Mouse (Mus musculus): Measurements from ENCODE around the gene Eif4e3. TPM values are rescaled to one million over a fixed set of nuclear protein-coding genes. Genes with fewer than 3 reads are reported as not detected.

Gene Eif4e3
- total RNA-seq, 2 experiments from 2014 or later = 14.6 to 14.8 TPM

DNA sequence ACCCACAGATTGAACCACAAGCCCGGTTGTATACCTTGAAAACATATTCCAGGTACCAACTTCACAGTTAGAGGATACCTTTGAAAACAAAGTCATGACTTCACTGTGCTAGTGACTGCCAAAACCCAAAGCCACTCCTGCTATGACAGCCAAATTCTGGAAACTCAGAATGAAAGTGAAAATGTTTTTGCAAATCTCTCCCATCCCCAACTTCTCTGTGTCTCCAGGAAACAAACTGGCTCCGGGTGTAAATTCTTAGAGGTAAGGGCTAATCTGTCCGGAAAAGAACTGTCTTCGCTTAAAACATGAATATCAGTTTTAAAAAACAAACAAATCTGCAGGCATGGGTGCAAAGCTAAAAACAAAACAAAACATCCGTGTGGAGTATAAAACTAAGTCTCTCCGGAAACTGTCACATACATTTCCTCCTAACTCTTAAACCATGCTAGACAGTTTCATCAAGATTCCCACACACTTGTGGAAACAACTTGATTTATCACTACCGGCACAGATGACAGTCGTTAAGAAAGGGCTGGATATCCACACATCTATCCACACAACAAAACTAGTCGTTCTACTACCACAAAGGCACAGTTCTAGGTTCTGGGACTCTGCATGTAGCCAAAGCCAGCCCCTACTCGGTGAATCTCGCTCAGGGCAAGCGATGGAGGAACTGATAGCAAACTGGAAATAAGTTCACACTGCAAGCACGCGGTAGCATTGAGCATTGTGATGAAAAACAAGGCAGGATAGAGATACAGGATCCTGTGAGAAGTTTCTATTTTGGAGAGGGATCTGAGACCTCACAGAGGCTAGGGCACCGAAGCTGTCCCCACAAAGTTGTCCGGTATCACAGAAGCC lies 884 bp downstream of the Eif4e3 start:
- no peak for DNase-seq

DNA sequence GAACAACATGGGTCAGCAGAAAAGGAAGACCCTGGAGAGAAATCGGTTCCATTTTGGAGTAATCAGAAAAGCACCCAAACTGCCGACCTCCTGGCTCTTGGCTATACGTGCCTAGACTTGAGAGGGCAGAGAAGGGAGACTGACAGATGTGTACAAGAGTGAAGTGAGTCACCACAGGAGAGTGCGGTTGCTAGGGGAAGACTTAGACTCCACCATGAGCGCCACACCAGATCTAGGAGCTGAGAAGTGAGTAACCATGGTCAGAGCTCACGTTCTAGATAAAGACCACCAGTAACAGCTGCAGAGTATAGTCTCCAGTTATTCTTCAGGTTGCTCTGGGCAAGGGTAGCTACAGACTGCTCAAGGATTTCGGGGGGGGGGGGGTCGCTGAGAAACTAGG lies 3.3 kb downstream of the Eif4e3 start:
- no peak for DNase-seq

DNA sequence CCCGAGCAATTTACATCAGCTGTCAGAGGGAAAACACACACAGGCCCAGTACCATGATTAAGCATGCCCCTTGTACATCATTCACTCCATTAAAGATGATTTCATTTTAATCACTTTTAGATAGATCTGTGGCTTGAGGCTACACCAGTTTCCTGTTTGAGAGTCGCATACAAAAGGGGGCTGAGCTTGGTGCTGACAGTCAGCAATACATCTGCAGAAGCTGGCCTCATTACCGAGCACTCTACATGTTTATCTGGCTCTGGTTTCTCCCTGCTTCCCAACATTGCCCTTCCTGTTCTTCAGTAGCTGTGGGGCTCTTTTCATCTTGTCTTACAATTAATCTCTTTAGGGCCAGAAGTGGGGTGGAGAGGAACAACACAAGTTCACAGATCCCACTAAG lies 6.1 kb downstream of the Eif4e3 start:
- DNase-seq = no peak

DNA sequence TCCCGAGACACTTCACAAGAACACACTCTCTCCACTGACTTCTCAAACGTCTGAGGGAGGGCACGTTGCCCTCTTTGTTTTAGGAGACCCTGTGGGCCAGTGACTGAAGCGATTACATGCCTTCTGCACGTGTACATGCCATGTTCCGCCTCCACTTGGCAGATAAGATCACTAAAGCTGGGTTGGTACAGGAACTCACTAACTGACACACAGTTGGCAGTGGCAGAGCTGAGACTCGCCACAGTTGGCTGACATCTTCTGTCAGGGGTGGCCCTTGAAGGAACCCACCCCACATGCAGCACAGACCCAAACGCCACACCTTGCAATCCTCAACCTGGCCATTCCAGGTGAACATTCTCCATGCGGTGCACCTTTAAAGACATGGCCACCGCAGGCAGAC lies 8.0 kb downstream of the Eif4e3 start:
- DNase-seq = no peak

DNA sequence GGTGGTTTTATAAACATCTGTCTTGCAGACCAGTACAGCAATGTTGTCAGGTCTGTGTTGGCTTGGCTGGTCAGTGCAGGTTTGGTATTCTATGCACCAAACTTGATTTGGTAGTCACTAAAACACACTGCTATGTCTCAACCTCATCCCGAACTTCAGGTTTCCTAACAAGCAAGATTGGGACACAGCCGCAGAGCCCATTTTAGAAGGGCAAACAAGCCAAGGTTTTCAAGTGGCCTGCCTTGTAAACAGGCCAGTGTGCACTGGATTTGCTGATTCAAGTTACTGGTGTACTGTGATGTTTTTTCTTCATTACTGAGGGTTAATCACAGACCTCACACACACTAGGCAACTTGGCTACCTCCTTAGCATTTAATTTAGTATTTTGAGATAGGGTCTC lies 10.5 kb downstream of the Eif4e3 start:
- DNase-seq = no peak

DNA sequence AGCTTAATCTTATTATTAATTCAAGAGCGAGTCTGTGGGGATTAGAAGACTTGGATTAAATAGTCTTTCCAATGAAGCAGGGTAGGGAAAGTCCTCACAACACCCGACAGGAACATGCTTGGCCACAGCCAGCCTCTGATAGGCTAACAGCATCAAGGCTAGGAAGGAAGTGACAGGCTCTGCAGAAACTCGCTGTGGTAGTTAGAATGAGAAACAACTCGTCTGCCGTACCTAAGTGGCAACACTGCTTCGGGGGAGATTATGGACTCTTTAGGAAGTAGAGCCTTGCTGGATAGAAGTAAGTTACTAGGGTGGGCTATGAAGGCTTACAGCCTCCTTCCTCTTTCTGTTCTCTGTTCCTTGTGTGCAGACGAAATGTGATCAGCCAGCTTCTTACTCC lies 11.1 kb downstream of the Eif4e3 start:
- DNase-seq = no peak

DNA sequence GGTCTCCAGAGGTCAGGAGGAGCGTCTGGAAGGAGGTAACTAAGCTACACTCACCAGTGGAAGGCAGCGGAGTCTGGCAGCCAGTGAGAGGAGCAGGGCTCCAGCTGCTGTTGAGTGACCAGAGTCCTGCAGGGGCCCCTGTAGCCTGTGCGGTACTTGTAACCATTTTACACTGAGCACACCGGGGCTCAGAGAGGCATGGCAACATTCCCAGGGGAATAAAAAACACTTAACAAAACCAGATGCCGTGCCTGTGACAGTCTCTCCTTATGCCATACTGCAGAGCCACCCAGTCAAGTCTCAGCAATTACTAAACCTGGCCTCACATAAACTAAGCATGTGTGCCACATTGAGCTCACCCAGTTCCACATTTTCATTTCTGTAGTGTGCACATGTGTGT lies 12.2 kb downstream of the Eif4e3 start:
- no peak for DNase-seq

DNA sequence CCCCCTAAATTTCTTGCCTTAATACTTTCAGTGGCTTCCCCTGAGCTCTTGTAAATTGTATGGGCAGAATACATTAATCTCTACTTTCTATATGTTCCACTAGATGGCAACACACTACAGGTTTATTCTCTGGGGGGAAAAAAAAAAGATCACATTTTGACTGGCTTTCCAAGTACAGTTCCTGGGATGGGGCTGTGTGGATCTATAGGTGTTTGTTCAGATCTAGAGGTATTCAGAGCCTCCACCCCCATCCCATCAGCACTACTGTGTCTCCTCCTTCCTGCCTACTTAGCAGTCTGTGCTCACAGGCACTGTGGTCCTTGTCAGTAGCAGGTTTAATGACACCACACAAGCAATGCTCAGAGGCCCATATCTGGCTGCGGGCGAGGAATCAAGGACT lies 14.2 kb downstream of the Eif4e3 start:
- no peak for DNase-seq

DNA sequence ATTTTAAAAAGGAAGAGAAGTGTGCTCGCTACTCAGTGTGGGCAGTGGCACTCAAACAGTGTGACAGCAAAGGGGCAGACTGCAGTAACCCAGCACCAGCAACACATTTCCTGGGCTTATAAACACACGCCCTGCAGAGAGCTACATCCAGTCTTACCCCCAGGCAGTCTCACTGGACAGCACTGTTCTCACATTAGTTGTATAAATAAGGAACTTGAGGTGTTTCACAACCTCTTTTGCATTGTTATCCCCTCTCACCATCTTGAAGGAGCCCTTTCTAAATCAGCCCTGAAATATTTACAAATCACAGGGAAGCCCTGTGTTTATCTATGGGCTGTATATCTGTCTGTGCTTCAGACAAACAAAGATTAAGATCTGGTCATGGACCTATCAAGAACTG lies 17.3 kb downstream of the Eif4e3 start:
- DNase-seq = no peak

DNA sequence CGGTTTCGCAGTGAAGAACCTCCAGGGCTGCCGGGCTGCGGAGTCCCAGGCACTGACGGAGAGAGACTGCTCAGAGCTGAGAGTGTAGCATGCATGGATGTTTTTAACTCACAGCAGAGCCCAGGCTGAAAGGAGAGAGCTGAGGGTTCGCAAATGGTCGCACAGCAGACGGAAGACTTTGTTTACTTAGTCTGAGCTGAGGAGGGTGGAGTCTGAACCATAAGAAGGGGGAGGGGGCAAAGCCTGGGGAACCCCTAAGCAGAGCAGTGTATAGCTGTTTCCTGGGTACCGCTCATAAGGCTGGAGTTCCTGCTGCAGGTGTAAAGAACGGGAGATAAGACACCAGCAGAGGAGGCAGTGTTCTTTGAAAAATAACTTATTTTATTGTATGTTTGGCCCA lies 20.2 kb downstream of the Eif4e3 start:
- DNase-seq = no peak

DNA sequence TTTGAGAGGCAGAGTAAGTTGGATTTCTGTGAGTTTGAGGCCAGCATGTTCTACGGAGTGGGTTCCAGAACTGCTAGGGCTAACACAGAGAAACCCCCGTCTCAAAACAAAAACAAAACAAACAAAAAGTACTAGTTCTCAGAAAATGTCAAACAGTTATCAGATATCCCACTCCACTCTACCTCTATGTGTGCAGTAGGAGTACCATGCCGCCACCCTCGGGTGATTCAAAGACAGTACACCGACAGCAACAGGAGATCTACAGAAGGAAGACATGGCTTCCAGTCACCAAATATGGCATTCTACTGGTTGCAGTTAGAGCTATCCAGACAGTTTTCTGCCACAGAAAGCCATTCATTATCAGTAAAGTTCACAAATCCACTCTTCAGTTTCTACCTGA lies 21.7 kb downstream of the Eif4e3 start:
- no peak for DNase-seq

DNA sequence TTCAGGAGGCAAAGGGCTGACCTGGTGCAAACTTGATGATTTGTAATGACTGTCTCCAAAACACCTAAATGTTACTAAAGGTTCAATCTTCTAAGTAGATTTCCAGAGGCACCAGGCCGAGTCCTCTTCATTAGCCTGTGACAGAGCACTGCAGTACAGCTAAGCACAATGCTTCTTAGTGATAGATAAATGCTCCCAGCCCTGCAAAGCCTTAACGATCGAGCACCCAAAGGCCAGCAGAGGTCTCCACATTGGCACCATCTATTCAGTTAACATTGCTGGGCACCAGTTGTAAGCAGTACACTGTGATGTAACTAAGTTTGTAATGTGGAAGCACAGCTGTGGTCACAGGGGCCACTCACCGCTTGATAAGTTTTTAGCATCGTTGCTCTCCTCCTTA lies 22.2 kb downstream of the Eif4e3 start:
- no peak for DNase-seq

DNA sequence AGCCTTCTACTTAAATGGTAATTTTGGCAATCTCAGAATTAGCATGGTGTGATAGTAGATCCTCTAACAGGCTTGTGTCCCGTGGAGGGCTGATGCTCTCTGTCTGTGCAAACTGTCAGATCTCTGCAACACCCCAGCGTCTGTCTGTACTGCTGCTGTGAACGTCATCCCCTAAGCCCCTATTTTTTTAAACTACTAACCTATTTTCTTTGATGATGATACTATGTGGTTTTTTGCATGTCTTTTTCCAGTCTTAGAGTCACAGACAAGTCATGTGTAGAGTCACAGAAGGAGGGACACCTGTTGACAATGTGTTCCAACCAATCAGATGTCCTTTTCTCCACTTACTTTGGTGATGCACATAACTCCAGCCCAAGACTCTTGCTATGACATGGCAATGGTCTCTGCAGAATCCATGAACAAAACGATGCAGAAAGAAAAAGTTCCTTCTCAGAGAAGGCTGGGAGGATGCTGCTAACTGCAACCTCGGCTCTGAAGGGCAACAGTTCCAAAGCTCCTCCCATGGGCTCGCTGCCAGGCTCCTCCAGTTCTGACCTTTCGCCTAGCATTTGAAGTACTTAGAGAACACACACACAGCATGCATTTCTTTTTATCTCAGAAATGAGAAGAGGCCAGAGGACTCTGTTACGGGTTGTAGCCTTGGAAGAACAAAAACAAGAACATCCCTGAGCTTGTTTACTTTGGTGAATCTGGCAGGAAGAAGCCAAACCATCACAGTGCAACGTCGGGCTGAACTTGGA lies 23.0 kb downstream of the Eif4e3 start:
- peak; percentile 53 for DNase-seq

DNA sequence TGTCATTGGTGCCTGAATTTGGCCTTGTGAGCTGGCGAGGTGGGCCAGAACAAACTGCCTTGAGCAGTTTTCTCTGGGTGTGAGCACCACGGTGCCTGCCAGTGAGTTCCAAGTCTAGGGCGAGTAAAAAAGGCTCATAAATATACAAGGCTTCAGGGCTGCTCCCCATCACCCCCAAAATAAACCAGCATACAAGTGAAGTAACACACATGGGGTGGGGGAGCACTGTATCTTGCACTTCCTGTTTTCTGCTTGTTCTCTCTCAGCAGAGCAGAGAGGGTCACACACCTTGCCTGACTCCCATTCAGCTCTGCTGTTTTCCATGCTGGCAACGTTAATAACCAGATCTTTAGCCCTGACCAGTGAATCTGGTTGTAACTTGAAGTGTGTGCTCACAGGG lies 29.1 kb downstream of the Eif4e3 start:
- no peak for DNase-seq

DNA sequence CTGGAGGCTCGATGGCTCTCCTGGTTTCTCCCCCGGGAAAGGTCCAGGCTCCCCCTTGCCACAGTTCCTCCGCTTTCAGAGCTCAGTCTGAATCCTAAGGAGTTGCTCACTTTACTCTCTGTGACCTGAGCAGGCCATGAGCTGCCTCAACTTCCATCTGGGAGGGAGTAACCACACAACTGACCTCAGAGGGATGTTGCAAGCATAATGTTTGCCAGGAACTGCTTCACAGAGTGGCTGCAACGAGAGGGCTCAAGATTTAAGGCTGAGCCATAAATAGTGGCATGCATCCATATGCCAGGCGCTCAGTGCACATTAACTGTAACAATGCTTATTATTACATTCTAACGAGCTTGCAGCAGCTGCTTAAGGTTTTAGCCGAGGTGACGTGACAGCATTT lies 29.8 kb downstream of the Eif4e3 start:
- DNase-seq = no peak

DNA sequence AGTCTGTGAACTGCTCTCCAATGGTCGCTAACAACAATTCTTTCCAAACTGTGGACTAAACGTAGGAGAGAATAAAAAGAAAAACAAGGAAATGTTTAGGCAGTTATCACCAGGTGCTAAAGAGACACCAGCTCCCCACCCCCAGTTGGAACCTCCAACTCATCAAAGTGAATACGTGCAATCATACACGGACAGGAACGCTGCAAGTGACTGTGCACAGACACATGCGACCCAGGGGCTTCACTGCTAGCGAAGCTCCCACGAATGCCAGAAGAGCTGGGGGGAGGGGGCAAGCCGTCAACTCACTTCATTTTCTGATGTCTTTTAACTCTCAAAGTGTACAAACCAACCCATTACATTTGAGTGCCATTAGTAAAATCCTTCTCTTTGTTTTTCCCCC lies 30.4 kb downstream of the Eif4e3 start:
- no peak for DNase-seq

DNA sequence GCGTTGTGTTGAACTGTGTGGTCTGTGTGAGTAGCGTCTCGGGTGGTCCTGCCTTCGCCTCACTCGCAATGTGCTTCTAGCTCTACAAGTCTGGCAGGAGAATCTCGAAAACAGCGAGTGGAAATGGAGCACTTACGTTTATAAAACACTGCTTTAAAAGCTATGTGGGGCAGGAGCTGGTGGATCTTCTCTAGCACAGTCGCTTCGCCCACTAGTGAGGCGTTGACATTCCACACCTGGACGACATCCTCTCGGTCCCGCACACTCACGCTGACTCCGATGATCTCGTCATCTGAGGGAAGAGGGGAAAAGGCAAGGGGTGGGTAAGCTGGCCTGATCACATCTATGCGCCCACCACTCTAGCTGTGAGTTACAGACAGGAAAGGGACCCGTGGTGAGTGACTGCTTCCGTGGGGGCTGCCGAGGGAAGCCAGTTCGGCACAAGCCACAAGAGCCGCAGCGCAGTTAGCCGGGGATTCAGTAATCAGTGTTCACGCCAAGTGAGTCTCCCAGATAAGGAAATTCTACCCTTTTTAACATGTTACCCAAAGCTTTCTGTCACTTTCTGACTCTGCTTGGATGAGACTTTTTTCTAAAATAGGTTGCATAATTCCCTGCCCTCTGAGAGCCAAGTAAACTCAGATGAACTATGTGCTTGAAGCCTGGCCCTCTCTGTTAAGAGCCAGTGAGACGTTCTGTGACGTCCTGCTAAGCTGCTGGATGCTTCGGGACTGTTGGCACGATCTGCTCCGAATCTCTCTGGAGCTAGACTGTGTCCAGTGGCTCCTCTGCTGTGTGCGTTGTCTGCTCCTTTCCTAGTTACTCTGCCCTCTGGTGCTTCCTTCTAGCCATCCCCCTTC lies 34.2 kb downstream of the Eif4e3 start:
- no peak for DNase-seq

DNA sequence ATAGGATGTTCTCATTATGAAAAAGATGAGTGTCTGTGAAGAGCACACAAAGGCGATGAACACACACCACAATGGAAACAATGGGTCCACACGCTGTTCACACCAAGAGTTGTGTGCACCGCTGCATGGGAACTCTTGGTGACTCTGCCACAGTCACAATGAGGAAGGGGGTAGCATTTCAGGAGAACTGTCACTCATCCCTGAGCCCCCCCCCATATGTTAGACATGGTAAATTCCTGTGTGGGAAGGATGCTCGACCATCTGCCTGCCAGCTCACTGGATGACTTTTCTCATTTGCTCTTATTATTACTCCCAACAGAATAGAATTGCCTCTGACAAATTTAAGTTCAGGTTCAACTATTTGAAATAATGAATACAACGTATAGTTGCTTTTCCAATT lies 34.9 kb downstream of the Eif4e3 start:
- no peak for DNase-seq

DNA sequence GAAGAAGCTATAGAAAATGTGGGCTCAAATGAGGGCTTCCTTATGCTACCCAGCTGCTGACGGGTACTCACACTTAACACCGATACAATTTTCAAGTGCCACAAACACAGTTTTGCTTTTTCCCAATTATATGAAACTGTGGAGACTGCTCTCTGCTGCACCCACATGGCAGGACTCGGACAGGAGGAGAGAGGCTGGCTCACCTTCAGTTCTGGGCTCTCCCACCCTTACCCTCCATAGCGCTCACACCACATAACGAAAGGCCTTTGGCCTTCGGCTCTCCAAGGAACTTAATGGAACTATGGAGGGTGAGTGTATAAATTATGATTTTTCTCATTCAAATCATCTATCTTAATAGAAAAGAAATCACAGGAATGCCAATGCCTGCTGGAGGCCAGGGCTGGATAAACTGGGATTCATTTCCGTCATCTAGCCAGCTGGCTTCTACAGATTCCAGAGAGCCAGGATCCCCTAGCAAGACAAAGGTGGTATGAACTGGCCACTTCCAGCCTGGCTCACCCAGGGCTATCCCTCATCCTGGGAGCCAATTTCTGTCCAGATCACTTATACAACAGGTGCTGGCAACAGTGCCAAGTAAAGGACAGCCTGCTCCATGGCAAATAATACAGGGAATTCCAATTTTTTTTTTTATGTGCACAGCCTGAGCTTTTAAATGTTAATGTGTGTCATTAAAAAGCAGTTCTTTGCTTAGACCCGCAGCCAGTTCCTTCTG lies 36.7 kb downstream of the Eif4e3 start:
- no peak for DNase-seq

DNA sequence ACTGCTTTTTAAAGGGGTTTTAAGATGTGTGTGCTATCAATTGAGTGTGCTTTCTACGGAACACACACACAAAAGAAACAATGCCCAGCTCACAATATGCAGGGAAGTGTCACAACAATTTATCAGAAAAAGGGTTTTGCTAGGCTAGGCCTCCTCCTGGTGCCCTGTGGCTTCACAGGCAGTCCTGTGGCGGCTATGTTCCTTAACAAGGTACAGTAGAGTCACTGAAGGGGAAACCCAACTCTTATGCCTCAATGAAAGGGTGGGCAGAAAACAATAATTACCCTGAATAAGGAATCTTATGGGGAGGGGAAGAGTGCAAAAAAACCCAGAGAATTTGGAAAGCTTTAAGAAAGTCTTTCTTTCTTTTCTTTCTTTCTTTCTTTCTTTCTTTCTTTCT lies 40.2 kb downstream of the Eif4e3 start:
- DNase-seq = no peak

DNA sequence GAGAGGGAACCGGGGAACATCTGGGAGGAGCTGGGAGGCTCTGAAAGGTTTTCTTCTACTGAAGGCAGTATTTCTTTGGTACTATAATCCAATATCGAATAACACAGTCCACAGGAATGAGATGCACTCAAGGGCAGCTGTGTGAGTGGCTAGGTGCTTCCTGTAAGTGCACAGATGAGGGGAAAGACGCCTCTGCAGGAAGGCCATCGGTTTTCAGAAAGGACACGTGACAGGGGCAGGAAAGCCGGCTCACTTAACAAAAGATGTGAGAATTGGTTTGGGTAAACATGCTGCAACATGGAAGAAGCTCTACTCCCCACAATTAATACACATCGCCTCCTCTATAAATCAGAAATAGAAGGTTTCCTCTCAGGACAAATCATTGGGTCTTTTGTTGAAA lies 40.8 kb downstream of the Eif4e3 start:
- DNase-seq = no peak

DNA sequence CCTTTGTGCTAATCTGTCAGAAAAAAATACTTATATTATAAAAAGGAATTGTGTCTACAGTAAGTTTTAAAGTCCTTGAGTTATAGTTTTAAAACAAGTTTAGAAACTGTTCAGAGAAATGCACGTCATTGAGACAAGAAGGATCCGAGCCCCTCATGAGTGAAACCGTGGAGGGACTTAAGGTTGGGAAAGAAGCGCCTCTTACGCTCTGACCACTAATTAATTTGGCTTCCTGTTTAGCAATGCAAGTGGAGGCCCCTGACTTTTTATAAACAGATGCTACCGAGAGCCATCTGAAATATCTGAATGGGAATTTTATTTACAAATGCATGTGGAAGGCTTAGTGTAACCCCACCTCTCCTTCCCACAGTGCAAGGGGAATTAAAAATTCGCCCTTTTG lies 41.3 kb downstream of the Eif4e3 start:
- DNase-seq = no peak

Data from gastrocnemius, postnatal 10 days (tissue).